Mouse (Mus musculus) cerebral cortex, adult 2 months (tissue): ENCODE data around the gene Pdcd7.

Source experiments
- WGBS: fragments of 180-500 bp; shearing (Covaris S2); methylation state at CpG from one replicate; pipeline ENCODE4 v1.1.7; 2018; 5-methylcytosine and 5-hydroxymethylcytosine counted together

Pdcd7 gene

GRCm38 (mm10) chr9:65398279-65398678, 52.4 kb downstream of the Pdcd7 start, which contains the start of gene Rasl12:
Rasl12 (plus strand) TSS chr9:65398506.
- WGBS = 3% methylated on average over 24 of the region's 24 CpGs

GRCm38 (mm10) chr9:65399934-65400333, 54.0 kb downstream of the Pdcd7 start:
- 93% methylated on average over 6 of the region's 6 CpGs for WGBS

GRCm38 (mm10) chr9:65404331-65405183, 58.7 kb downstream of the Pdcd7 start:
- 42% methylated on average over 15 of the region's 15 CpGs for WGBS

- 72% methylated on average over 2 of the region's 2 CpGs for WGBS
These were observed 59.2 kb downstream of the Pdcd7 start for GRCm38 (mm10) chr9:65405184-65405449.

- WGBS = 90% methylated on average over 5 of the region's 5 CpGs
These were observed 61.4 kb downstream of the Pdcd7 start for GRCm38 (mm10) chr9:65407327-65407726.

- 64% methylated on average over 3 of the region's 3 CpGs for WGBS
These were observed 62.0 kb downstream of the Pdcd7 start for GRCm38 (mm10) chr9:65407861-65408260.

GRCm38 (mm10) chr9:65408871-65409295, 63.0 kb downstream of the Pdcd7 start:
- 70% methylated on average over 5 of the region's 5 CpGs for WGBS
